Mouse (Mus musculus) liver, embryonic 14.5 days (tissue): ENCODE data around the gene Arl2.

Experiments used
- CTCF ChIP-seq: IDR thresholded peaks from 2 replicates; pipeline ENCODE4 v1.5.1; 2016; ENCODE audit warnings: antibody characterized with exemption, low read depth, control low read depth
- EP300 ChIP-seq: IDR thresholded peaks from 2 replicates; pipeline ENCODE4 v1.6.1; 2016; ENCODE audit warnings: antibody characterized with exemption, low read depth

DNA sequence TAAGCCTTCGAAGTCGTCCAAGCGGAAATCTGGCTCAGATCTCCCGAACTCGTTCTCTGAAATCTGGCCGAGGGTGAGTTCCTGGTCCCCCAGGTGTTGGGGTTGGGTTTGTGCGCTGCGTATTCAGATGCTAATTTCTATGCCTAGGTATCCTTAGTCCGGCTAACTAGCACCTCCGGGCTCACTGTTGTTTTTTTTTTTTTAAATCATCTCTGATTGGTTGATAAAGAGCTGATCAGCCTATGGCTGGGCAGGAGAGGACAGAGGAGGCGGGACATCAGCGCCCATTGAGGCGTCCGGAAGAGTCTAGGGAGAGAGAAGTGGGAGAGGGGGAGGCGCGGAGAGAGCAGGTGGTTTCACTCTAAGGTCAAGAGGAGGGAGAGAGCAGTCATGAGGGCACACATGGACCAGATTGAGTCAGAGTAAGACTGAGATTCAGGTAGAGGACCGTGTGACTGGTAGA, 55.9 kb downstream of the Arl2 start:
- TF ChIP-seq CTCF (no peak), EP300 (no peak)
